Mouse (Mus musculus) layer of hippocampus, postnatal 14 days (tissue): ENCODE results near the gene Fam155a. TPM values are rescaled to one million over a fixed set of nuclear protein-coding genes. Genes with fewer than 3 reads are reported as not detected.

Source experiments
- DNase-seq, 2 experiments: peaks; one replicate each; pipeline ENCODE4 v3.0.0; 2021 to 2022; ENCODE audit warnings: low spot score in 2 of 2, mixed read lengths in 1 of 2
- microRNA-seq, 2 experiments: library from miRNA; unstranded; fragments of <30 nt; microRNA quantifications; one replicate each; pipeline ENCODE4 v1.2.0; 2021
- total RNA-seq, 2 experiments: library from RNA; stranded (reverse); gene quantifications; 2 replicates each; pipeline ENCODE4 v1.2.3; 2021

Gene Fam155a
- total RNA-seq, 2 experiments from 2014 or later, result 98.4 to 111 TPM

DNA sequence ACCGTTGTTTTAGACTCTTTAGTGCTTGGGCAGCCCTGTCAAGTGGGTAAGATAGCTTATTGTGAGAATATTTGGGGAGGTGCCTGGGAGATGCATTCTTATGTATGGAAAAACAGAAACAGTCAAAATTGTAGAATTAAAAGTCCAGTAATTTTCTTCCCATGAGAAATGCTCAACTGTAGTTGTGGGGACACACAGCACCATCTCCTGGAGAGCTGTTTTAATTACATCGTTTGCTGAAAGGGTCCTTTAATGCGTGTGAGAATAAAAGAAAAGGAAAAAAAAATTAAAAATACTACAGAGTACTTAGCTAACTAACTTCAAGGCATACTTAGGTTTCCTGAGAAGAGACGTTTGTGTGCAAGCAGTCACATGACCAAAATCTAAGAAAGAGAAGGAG, 582.3 kb downstream of the Fam155a start:
- peak in 1 of 2 experiments; percentile 37 for DNase-seq

DNA sequence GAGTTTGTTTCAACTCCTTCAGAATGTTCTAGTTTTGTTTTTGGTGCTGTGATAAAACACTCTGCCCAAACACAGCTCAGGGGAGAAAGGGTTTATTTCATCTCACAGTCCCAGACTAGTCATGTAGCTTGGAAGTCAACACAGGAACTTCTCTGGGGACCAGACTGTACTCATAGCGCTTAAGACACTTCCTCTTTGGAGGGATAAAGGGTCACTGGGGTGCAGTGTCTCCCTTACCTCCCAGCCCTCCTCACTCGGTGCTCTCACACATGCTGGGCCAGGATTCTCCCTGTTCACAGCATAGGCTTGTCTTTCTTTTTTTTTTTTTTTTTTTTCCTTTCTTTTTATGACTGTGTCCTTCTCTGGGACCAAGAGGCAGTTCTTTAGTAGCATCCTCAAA, 585.8 kb downstream of the Fam155a start:
- no peak for DNase-seq

GRCm38 (mm10) chr8:9182461-9182860, 588.5 kb downstream of the Fam155a start:
- no peak for DNase-seq

DNA sequence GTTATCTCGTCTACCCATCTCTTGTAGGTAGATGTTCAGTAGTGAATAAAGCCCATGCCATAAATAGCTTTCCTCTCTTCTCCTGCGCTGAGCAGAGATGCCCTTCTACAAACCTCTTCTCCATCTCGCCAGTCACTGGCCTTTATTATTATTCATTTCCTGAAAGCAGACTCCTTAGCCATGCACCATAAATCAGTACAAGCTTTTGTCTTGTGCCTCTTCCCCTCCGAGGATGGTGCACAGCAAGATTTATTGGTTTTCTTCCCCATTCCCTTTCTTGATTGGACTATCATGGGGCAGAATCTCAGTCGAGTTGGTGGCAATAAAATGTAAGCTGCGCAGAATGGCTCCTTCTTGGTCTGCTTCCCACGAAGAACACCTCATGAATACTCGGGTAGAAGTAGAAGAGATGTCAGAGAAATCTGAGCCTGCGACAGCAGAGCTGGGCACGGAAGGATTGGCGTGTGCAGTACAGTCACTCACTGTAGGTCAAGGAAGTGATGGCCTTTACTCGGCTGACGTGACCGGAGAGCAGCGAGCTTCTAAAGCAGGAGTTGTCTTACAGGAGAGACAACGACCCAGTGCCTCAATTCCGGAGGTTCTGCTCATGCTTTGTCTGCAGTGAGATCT, 590.2 kb downstream of the Fam155a start:
- DNase-seq, result no peak

DNA sequence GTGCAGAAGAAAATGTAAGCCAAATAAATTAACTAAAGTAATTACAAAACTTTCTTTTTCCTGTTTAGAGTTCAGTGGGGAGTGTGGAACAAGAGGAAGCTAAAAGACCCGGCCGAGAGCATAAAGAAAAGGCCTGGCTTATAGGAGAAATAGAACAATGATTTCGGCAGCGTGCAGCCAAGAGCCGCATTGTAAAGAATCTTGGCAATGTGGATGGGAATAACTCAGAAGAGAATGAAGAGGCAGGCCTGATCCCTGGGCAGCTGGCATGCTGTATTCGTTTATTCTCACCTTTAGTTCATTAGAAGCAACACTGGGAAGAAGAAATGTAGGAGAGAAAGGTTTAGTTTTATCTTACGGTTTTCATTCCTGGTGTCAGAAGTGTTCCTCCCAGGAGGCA, 594.0 kb downstream of the Fam155a start:
- DNase-seq, result no peak

DNA sequence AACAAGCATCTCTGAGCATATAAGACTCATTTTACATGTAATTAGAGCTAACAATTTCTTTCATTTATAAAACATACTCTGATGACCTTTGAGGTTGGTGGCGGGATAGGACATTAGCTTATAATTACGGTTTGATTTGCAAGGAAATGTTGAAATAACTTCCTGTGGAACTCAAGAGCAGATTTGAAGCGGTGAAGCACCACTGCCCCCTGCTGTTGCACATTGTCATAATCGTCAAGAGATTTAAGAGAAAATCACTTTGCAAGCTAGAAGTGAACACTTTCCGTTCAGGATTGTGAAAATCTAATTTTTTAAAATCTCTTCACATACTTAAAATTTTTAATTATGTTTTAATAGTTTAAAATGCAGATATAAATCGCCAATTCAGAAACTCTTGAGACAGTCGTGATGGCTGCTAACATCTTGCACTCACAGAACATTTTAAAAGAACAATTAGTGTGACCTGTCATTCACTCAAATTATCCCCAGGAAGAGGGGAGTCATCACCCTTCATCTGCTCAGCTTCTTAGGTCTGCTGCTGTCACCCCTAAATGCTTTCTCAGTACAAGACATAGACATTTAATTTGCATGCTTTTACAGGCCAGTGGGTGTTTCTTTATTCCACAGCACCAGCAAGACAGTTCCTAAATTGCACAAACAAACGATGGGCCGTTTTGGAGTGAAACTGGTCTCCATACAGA, 595.9 kb downstream of the Fam155a start:
- peak; percentile 55 to 77 for DNase-seq

DNA sequence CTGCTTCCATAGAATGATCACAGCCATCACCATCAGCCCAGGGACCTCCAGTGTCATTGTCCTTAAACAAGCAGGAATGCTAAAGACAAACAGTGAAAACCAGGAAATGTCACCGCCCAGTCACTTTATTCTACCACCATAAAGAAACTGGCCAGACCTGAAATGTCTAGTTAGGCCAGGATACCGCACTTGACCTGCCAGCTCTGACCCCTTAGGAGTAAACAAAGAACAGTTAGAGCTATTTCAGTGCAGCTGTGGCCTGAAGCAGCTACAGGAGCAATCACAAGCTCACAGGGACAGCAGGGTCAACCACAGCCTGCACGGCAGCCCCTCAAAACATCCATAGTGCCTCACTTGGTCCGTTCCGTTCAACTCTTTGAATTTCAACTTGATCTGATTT, 599.1 kb downstream of the Fam155a start:
- no peak for DNase-seq

DNA sequence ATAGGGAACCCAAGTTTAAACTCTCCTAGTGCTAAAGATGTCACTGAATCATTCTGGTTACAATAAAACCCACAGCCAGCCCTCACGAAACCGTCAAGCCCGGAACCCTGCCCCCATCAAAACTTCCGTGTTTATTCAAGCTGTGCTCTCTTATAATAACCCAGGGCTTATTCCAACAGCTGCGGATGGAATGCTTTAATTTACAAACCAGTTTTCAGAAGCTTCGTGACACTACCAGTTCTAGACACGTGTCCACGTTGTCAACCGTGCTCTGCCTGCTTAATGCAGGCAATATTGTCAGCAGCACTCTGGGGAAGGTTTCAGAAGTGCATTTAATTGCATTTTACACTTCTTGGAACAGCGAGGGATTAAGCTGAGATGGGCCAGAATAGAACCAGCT, 603.0 kb downstream of the Fam155a start:
- DNase-seq, result no peak

DNA sequence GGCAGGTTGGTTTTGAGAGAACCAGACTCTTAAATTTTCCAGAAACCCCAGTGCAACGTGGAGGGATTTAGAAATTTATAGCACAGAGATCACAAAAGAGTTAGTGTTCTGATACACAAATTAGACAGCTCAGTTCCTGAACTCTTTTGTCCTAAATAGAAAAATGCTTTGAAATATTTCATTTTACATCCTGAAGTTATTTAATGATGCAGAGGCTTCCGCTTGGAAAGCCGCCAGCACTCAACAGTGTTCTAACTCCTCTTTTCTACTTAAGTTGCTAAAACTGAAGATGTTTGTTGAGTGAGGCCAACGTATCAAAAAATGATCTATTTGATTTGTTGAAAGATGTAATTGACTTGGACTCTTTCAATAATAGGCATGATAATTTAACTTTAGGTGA, 609.4 kb downstream of the Fam155a start:
- no peak for DNase-seq

DNA sequence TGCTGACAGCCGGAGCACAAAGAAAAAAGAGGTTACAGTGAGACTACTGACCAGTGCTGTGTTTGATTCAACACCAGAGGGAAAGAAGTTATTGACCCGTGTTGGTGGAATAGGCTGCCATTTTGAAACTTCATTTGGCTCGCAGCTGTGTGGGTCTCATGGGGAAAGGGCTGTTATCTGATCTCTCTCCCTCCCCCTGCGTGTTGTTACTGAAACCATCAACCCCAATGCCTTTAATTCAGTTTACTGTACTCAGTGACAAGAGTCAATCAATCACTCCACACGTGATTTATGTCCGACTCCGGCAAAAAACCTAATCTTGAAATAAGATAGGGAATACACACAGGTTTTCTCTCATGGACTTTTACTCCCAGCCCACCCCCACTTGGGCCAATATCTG, 611.6 kb downstream of the Fam155a start:
- no peak for DNase-seq

DNA sequence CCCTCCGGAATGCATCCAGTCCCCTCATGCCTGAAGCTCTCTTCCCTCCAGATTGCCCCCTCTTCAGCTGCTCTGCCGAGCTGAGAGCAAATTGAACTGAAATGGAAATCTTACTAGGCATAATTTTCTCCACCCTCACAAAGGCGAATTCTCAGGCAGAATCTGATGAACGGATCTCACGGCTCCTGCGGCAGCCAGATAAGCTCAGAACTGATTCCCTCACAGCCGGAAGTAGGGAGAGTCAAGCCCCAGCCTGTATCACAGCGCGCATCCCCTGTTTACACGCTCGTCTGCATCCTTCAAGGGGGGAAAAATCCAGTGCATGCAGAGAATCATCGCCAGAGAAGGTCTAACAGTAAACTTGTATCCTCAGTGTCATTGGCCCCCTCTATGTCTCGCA, 612.3 kb downstream of the Fam155a start:
- peak in 1 of 2 experiments; percentile 21 for DNase-seq

GRCm38 (mm10) chr8:9157141-9157781, 613.7 kb downstream of the Fam155a start:
- DNase-seq, result no peak

Small RNA genes within 50 kb of the gene (microRNA-seq; reads per million reads assigned to microRNA genes)
- 0 reads per million in 2 experiments for gene Gm47312

Other genes with a start within 250 kb of the Fam155a start
- not detected for gene Gm10217, start 93.1 kb upstream of the Fam155a start, total RNA-seq
- 10 to 100 TPM; 10.8 to 10.9 TPM for gene Lig4, start 206.5 kb upstream of the Fam155a start, total RNA-seq
- gene Abhd13, start 206.5 kb upstream of the Fam155a start, total RNA-seq, result 10 to 100 TPM; 28.4 to 31.7 TPM
- 1 to 10 TPM; 2.5 to 4.2 TPM for gene Tnfsf13b, start 235.3 kb upstream of the Fam155a start, total RNA-seq